Mouse (Mus musculus): ENCODE data around the gene Ovca2. TPM values are rescaled to one million over a fixed set of nuclear protein-coding genes. Genes with fewer than 3 reads are reported as not detected.

Ovca2 gene
- polyA plus RNA-seq, 1 experiment from 2014 or later = 14.4 TPM

- peak overlapping the region; percentile 79 for H3K4me3 ChIP-seq
- H3K36me3 ChIP-seq = peaks cover 8% of the 10 kb centered on the region; the same call in 1 of the 2 replicates
- WGBS = under 1% methylated on average over 82 of the region's 83 CpGs
- H3K9me3 ChIP-seq (replicated peaks) = no peaks in the 10 kb centered on the region
- peaks cover 89% of the 10 kb centered on the region for H3K27me3 ChIP-seq
- peak; percentile 24; the same call in 1 of the 2 replicates for ATAC-seq (replicated peaks; ENCODE audit: insufficient number of reproducible peaks, insufficient read depth, low FRiP score, low read depth)
- H3K4me1 ChIP-seq (replicated peaks) = peaks cover 93% of the 10 kb centered on the region
- H3K27ac ChIP-seq = peak overlapping the region; percentile 89
- H3K4me2 ChIP-seq = peak overlapping the region; percentile 99
- peak overlapping the region; percentile 76 for H3K9ac ChIP-seq
Observed at GRCm38 (mm10) chr11:75168590-75169361, 9.9 kb downstream of the Ovca2 start.

GRCm38 (mm10) chr11:75167643-75168589, 10.7 kb downstream of the Ovca2 start:
- peaks cover 87% of the 10 kb centered on the region for H3K4me1 ChIP-seq (replicated peaks)
- H3K9ac ChIP-seq = peak overlapping the region; percentile 76
- no peak for ATAC-seq (replicated peaks; ENCODE audit: insufficient number of reproducible peaks, insufficient read depth, low FRiP score, low read depth)
- no peaks in the 10 kb centered on the region for H3K9me3 ChIP-seq (replicated peaks)
- H3K4me2 ChIP-seq = peak overlapping the region; percentile 99
- H3K27me3 ChIP-seq = peaks cover 81% of the 10 kb centered on the region
- H3K27ac ChIP-seq = peak overlapping the region; percentile 89
- H3K4me3 ChIP-seq = peak overlapping the region; percentile 79
- peaks cover 15% of the 10 kb centered on the region; the same call in 1 of the 2 replicates for H3K36me3 ChIP-seq
- 8% methylated on average over 49 of the region's 63 CpGs for WGBS

- ATAC-seq (replicated peaks; ENCODE audit: insufficient number of reproducible peaks, insufficient read depth, low FRiP score, low read depth) = no peak
- Histone ChIP-seq H3K9me3 (replicated peaks) (no peaks in the 10 kb centered on the region), H3K27me3 (peaks cover 73% of the 10 kb centered on the region), H3K9ac (peak overlapping the region; percentile 76), H3K4me2 (peak overlapping the region; percentile 99), H3K27ac (peak overlapping the region; percentile 89), H3K4me1 (replicated peaks) (peaks cover 78% of the 10 kb centered on the region), H3K36me3 (peaks cover 18% of the 10 kb centered on the region; the same call in 1 of the 2 replicates), H3K4me3 (peak overlapping the region; percentile 79)
- WGBS = 4% methylated on average over 59 of the region's 68 CpGs
Observed at GRCm38 (mm10) chr11:75166861-75167642, 11.6 kb downstream of the Ovca2 start.

DNA sequence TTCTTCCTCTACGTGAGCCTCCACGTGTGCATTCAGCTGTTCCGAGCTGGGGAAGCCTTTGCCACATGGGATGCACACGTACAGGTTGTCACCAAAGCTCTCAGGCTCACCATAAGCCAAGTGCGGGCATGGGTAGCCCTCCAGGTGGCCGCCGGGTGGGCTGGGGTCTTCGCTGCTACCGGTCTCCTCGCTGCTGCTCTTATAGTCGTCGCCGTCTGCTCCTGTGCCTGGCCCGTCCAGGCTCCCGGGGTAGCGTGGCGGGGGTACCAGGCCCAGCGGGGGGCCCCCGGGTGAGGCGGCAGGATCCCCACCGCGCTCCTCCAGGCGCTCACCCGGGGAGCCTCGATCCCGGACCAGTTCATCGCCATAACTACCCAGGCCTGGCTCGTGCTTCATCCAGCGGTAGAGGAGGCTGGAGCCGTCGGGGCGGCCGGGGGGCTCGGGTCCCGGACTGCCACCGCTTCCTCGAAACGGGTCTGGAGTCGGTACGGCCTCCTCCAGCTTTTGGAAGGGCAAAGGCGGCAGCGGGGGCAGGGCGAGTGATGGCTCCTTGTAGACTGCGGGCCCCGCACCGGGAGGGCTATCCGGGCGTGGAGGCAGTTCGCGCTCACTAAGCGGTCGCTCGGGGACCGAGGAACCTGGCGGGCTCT, 12.3 kb downstream of the Ovca2 start:
- Histone ChIP-seq H3K36me3 (peaks cover 23% of the 10 kb centered on the region; the same call in 1 of the 2 replicates), H3K27ac (peak overlapping the region; percentile 89), H3K27me3 (peaks cover 65% of the 10 kb centered on the region), H3K9me3 (replicated peaks) (no peaks in the 10 kb centered on the region), H3K9ac (peak overlapping the region; percentile 76), H3K4me1 (replicated peaks) (peaks cover 77% of the 10 kb centered on the region), H3K4me2 (peak overlapping the region; percentile 99), H3K4me3 (peak overlapping the region; percentile 79)
- no peak for ATAC-seq (replicated peaks; ENCODE audit: insufficient number of reproducible peaks, insufficient read depth, low FRiP score, low read depth)
- WGBS = 10% methylated on average over 55 of the region's 55 CpGs

- H3K4me3 ChIP-seq = peak overlapping the region; percentile 79
- ATAC-seq (replicated peaks; ENCODE audit: insufficient number of reproducible peaks, insufficient read depth, low FRiP score, low read depth) = no peak
- peaks cover 26% of the 10 kb centered on the region; the same call in 1 of the 2 replicates for H3K36me3 ChIP-seq
- H3K27me3 ChIP-seq = peaks cover 59% of the 10 kb centered on the region
- H3K9me3 ChIP-seq (replicated peaks) = no peaks in the 10 kb centered on the region
- peak overlapping the region; percentile 99 for H3K4me2 ChIP-seq
- H3K27ac ChIP-seq = peak overlapping the region; percentile 89
- H3K4me1 ChIP-seq (replicated peaks) = peaks cover 74% of the 10 kb centered on the region
- peak overlapping the region; percentile 76 for H3K9ac ChIP-seq
- WGBS = 14% methylated on average over 54 of the region's 54 CpGs
Observed at GRCm38 (mm10) chr11:75165441-75166192, 13.0 kb downstream of the Ovca2 start.

GRCm38 (mm10) chr11:75164750-75165149, 13.9 kb downstream of the Ovca2 start:
- Histone ChIP-seq H3K27me3 (peaks cover 51% of the 10 kb centered on the region), H3K36me3 (peaks cover 30% of the 10 kb centered on the region; the same call in 1 of the 2 replicates), H3K9ac (peak overlapping the region; percentile 76), H3K27ac (peak overlapping the region; percentile 89; the same call in 1 of the 2 replicates), H3K4me2 (peak overlapping the region; percentile 99), H3K9me3 (replicated peaks) (no peaks in the 10 kb centered on the region), H3K4me3 (peak overlapping the region; percentile 79), H3K4me1 (replicated peaks) (peaks cover 66% of the 10 kb centered on the region)
- no peak for ATAC-seq (replicated peaks; ENCODE audit: insufficient number of reproducible peaks, insufficient read depth, low FRiP score, low read depth)
- 18% methylated on average over 15 of the region's 15 CpGs for WGBS

DNA sequence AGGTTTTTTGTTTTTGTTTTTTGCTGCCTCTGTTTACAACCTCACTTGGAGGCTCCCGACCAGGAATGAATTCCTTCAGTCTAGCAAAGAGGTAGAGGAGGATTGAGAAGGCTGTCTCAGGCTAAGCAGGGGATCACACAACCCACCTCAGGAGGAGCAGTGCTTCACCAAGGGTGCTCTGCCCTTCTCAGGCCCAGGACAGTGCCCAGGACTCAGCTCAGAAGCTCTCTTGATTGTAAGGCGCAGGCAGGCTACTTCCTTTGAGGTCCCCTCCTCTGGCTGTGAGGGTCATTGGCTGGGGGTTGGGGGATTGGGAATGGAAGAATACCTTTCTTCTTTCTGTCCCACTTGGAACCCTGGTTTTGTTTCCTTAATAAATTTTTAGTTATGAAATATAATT, 14.6 kb downstream of the Ovca2 start:
- ATAC-seq (replicated peaks; ENCODE audit: insufficient number of reproducible peaks, insufficient read depth, low FRiP score, low read depth) = no peak
- peaks cover 35% of the 10 kb centered on the region; the same call in 1 of the 2 replicates for H3K36me3 ChIP-seq
- H3K27me3 ChIP-seq = peaks cover 45% of the 10 kb centered on the region
- H3K27ac ChIP-seq = peak overlapping the region; percentile 89; the same call in 1 of the 2 replicates
- peak overlapping the region; percentile 99 for H3K4me2 ChIP-seq
- 65% methylated on average over 2 of the region's 2 CpGs for WGBS
- peak overlapping the region; percentile 79; the same call in 1 of the 2 replicates for H3K4me3 ChIP-seq
- H3K9me3 ChIP-seq (replicated peaks) = no peaks in the 10 kb centered on the region
- H3K9ac ChIP-seq = peak overlapping the region; percentile 76; the same call in 1 of the 2 replicates
- H3K4me1 ChIP-seq (replicated peaks) = peaks cover 59% of the 10 kb centered on the region

GRCm38 (mm10) chr11:75163379-75163778, 15.3 kb downstream of the Ovca2 start:
- Histone ChIP-seq H3K4me2 (peak overlapping the region; percentile 99; the same call in 1 of the 2 replicates), H3K9me3 (replicated peaks) (no peaks in the 10 kb centered on the region), H3K9ac (no peak overlapping the region), H3K36me3 (peaks cover 35% of the 10 kb centered on the region; the same call in 1 of the 2 replicates), H3K27me3 (peaks cover 39% of the 10 kb centered on the region), H3K4me1 (replicated peaks) (peaks cover 58% of the 10 kb centered on the region), H3K4me3 (peak overlapping the region; percentile 1; the same call in 1 of the 2 replicates), H3K27ac (peak overlapping the region; percentile 89; the same call in 1 of the 2 replicates)
- WGBS = 71% methylated on average over 6 of the region's 6 CpGs
- ATAC-seq (replicated peaks; ENCODE audit: insufficient number of reproducible peaks, insufficient read depth, low FRiP score, low read depth) = no peak

- 81% methylated on average over 12 of the region's 12 CpGs for WGBS
- Histone ChIP-seq H3K4me3 (no peak overlapping the region), H3K4me1 (replicated peaks) (peaks cover 52% of the 10 kb centered on the region), H3K36me3 (peaks cover 35% of the 10 kb centered on the region; the same call in 1 of the 2 replicates), H3K9me3 (replicated peaks) (no peaks in the 10 kb centered on the region), H3K4me2 (no peak overlapping the region), H3K27me3 (peaks cover 32% of the 10 kb centered on the region), H3K27ac (peak overlapping the region; percentile 89), H3K9ac (no peak overlapping the region)
- no peak for ATAC-seq (replicated peaks; ENCODE audit: insufficient number of reproducible peaks, insufficient read depth, low FRiP score, low read depth)
Observed at GRCm38 (mm10) chr11:75162591-75163080, 16.0 kb downstream of the Ovca2 start.

Measured in heart, embryonic 15.5 days (tissue).